Mouse (Mus musculus): ENCODE results near the gene 2010111I01Rik. TPM values are rescaled to one million over a fixed set of nuclear protein-coding genes. Genes with fewer than 3 reads are reported as not detected.
A peak's percentile ranks its signal among the peaks of the same experiment; 100 is the strongest.

Gene 2010111I01Rik
- polyA plus RNA-seq, 1 experiment from 2014 or later = 17.2 TPM

GRCm38 (mm10) chr13:63034666-63035065 lies 70.0 kb downstream of the 2010111I01Rik start:
- H3K4me1 ChIP-seq = peaks cover 11% of the 10 kb centered on the region
- ATAC-seq = no peak
- H3K9me3 ChIP-seq (replicated peaks) = no peaks in the 10 kb centered on the region
- H3K4me3 ChIP-seq = no peak overlapping the region
- no peaks in the 10 kb centered on the region for H3K27me3 ChIP-seq (replicated peaks)
- WGBS (ENCODE audit: insufficient replicate concordance) = 69% methylated on average over 4 of the region's 4 CpGs
- no peak overlapping the region for H3K4me2 ChIP-seq
- H3K36me3 ChIP-seq = no peaks in the 10 kb centered on the region
- H3K27ac ChIP-seq = no peak overlapping the region
- no peak overlapping the region for H3K9ac ChIP-seq

- Histone ChIP-seq H3K27ac (no peak overlapping the region), H3K27me3 (replicated peaks) (no peaks in the 10 kb centered on the region), H3K9ac (no peak overlapping the region), H3K4me1 (peaks cover 8% of the 10 kb centered on the region), H3K36me3 (no peaks in the 10 kb centered on the region), H3K4me3 (no peak overlapping the region), H3K9me3 (replicated peaks) (no peaks in the 10 kb centered on the region), H3K4me2 (no peak overlapping the region)
- 56% methylated on average over 10 of the region's 10 CpGs for WGBS (ENCODE audit: insufficient replicate concordance)
- no peak for ATAC-seq
Observed at GRCm38 (mm10) chr13:63037906-63038305, 73.2 kb downstream of the 2010111I01Rik start.

- no peak for ATAC-seq
- Histone ChIP-seq H3K36me3 (no peaks in the 10 kb centered on the region), H3K4me1 (peaks cover 8% of the 10 kb centered on the region; the same call in 1 of the 2 replicates), H3K9ac (no peak overlapping the region), H3K4me2 (no peak overlapping the region), H3K4me3 (no peak overlapping the region), H3K27ac (no peak overlapping the region), H3K9me3 (replicated peaks) (no peaks in the 10 kb centered on the region), H3K27me3 (replicated peaks) (no peaks in the 10 kb centered on the region)
- 57% methylated on average over 2 of the region's 2 CpGs for WGBS (ENCODE audit: insufficient replicate concordance)
Observed at GRCm38 (mm10) chr13:63038415-63038814, 73.7 kb downstream of the 2010111I01Rik start.

GRCm38 (mm10) chr13:63038871-63039270 lies 74.2 kb downstream of the 2010111I01Rik start:
- ATAC-seq = no peak
- no peaks in the 10 kb centered on the region for H3K36me3 ChIP-seq
- no peak overlapping the region for H3K9ac ChIP-seq
- no peak overlapping the region for H3K27ac ChIP-seq
- H3K27me3 ChIP-seq (replicated peaks) = no peaks in the 10 kb centered on the region
- 58% methylated on average over 1 of the region's 1 CpGs for WGBS (ENCODE audit: insufficient replicate concordance)
- no peak overlapping the region for H3K4me2 ChIP-seq
- no peak overlapping the region for H3K4me3 ChIP-seq
- H3K4me1 ChIP-seq = peaks cover 8% of the 10 kb centered on the region; the same call in 1 of the 2 replicates
- H3K9me3 ChIP-seq (replicated peaks) = no peaks in the 10 kb centered on the region

- Histone ChIP-seq H3K4me3 (no peak overlapping the region), H3K27me3 (replicated peaks) (no peaks in the 10 kb centered on the region), H3K4me2 (no peak overlapping the region), H3K9me3 (replicated peaks) (no peaks in the 10 kb centered on the region), H3K36me3 (no peaks in the 10 kb centered on the region), H3K4me1 (peaks cover 8% of the 10 kb centered on the region; the same call in 1 of the 2 replicates), H3K9ac (no peak overlapping the region), H3K27ac (no peak overlapping the region)
- ATAC-seq = no peak
- WGBS (ENCODE audit: insufficient replicate concordance) = 33% methylated on average over 6 of the region's 6 CpGs
Observed at GRCm38 (mm10) chr13:63039326-63039725, 74.6 kb downstream of the 2010111I01Rik start.

GRCm38 (mm10) chr13:63039848-63040247 lies 75.2 kb downstream of the 2010111I01Rik start:
- Histone ChIP-seq H3K36me3 (no peaks in the 10 kb centered on the region), H3K9me3 (replicated peaks) (no peaks in the 10 kb centered on the region), H3K27me3 (replicated peaks) (no peaks in the 10 kb centered on the region), H3K4me3 (no peak overlapping the region), H3K9ac (no peak overlapping the region), H3K4me2 (no peak overlapping the region), H3K4me1 (peaks cover 8% of the 10 kb centered on the region; the same call in 1 of the 2 replicates), H3K27ac (no peak overlapping the region)
- 66% methylated on average over 2 of the region's 2 CpGs for WGBS (ENCODE audit: insufficient replicate concordance)
- no peak for ATAC-seq

GRCm38 (mm10) chr13:63045504-63046205 lies 81.0 kb downstream of the 2010111I01Rik start:
- Histone ChIP-seq H3K36me3 (no peaks in the 10 kb centered on the region), H3K4me1 (no peaks in the 10 kb centered on the region), H3K4me2 (no peak overlapping the region), H3K9me3 (replicated peaks) (no peaks in the 10 kb centered on the region), H3K27me3 (replicated peaks) (no peaks in the 10 kb centered on the region), H3K4me3 (no peak overlapping the region), H3K27ac (no peak overlapping the region), H3K9ac (no peak overlapping the region)
- ATAC-seq = no peak
- 67% methylated on average over 2 of the region's 2 CpGs for WGBS (ENCODE audit: insufficient replicate concordance)

- Histone ChIP-seq H3K9ac (no peak overlapping the region), H3K4me1 (no peaks in the 10 kb centered on the region), H3K9me3 (replicated peaks) (no peaks in the 10 kb centered on the region), H3K4me3 (no peak overlapping the region), H3K36me3 (no peaks in the 10 kb centered on the region), H3K4me2 (no peak overlapping the region), H3K27me3 (replicated peaks) (no peaks in the 10 kb centered on the region), H3K27ac (no peak overlapping the region)
- WGBS (ENCODE audit: insufficient replicate concordance) = 45% methylated on average over 7 of the region's 7 CpGs
- no peak for ATAC-seq
Observed at GRCm38 (mm10) chr13:63046206-63047020, 81.7 kb downstream of the 2010111I01Rik start.

GRCm38 (mm10) chr13:63063706-63064105 lies 99.0 kb downstream of the 2010111I01Rik start:
- Histone ChIP-seq H3K4me1 (peaks cover 10% of the 10 kb centered on the region), H3K9me3 (replicated peaks) (no peaks in the 10 kb centered on the region), H3K27me3 (replicated peaks) (no peaks in the 10 kb centered on the region), H3K4me3 (no peak overlapping the region), H3K27ac (no peak overlapping the region), H3K9ac (no peak overlapping the region), H3K4me2 (0 out of 2 replicates have a peak overlapping the region, but pooled peaks have one; percentile 2), H3K36me3 (no peaks in the 10 kb centered on the region; the same call in 1 of the 2 replicates)
- 40% methylated on average over 1 of the region's 1 CpGs for WGBS (ENCODE audit: insufficient replicate concordance)
- peak; percentile 92 for ATAC-seq

- no peak for ATAC-seq
Observed at GRCm38 (mm10) chr13:63066607-63067006, 101.9 kb downstream of the 2010111I01Rik start.

GRCm38 (mm10) chr13:63068371-63069136 lies 103.9 kb downstream of the 2010111I01Rik start:
- Histone ChIP-seq H3K4me3 (no peak overlapping the region), H3K27me3 (replicated peaks) (no peaks in the 10 kb centered on the region), H3K36me3 (no peaks in the 10 kb centered on the region; the same call in 1 of the 2 replicates), H3K27ac (no peak overlapping the region), H3K4me1 (peaks cover 17% of the 10 kb centered on the region), H3K4me2 (no peak overlapping the region), H3K9ac (no peak overlapping the region), H3K9me3 (replicated peaks) (no peaks in the 10 kb centered on the region)
- no peak for ATAC-seq
- WGBS (ENCODE audit: insufficient replicate concordance) = 80% methylated on average over 4 of the region's 4 CpGs

More at GRCm38 (mm10) chr13:63066607-63067006, 101.9 kb downstream of the 2010111I01Rik start:
- H3K36me3 ChIP-seq = no peaks in the 10 kb centered on the region; the same call in 1 of the 2 replicates
- no peak overlapping the region for H3K9ac ChIP-seq
- H3K4me2 ChIP-seq = no peak overlapping the region
- no peaks in the 10 kb centered on the region for H3K9me3 ChIP-seq (replicated peaks)
- H3K27me3 ChIP-seq (replicated peaks) = no peaks in the 10 kb centered on the region
- 44% methylated on average over 1 of the region's 1 CpGs for WGBS (ENCODE audit: insufficient replicate concordance)
- H3K4me1 ChIP-seq = peaks cover 10% of the 10 kb centered on the region
- H3K27ac ChIP-seq = no peak overlapping the region
- no peak overlapping the region for H3K4me3 ChIP-seq
